Mouse (Mus musculus): ENCODE data around the gene Skp2. TPM values are rescaled to one million over a fixed set of nuclear protein-coding genes. Genes with fewer than 3 reads are reported as not detected.

The Skp2 gene
- total RNA-seq, 2 experiments from 2014 or later: 21.6 to 23.3 TPM

DNA sequence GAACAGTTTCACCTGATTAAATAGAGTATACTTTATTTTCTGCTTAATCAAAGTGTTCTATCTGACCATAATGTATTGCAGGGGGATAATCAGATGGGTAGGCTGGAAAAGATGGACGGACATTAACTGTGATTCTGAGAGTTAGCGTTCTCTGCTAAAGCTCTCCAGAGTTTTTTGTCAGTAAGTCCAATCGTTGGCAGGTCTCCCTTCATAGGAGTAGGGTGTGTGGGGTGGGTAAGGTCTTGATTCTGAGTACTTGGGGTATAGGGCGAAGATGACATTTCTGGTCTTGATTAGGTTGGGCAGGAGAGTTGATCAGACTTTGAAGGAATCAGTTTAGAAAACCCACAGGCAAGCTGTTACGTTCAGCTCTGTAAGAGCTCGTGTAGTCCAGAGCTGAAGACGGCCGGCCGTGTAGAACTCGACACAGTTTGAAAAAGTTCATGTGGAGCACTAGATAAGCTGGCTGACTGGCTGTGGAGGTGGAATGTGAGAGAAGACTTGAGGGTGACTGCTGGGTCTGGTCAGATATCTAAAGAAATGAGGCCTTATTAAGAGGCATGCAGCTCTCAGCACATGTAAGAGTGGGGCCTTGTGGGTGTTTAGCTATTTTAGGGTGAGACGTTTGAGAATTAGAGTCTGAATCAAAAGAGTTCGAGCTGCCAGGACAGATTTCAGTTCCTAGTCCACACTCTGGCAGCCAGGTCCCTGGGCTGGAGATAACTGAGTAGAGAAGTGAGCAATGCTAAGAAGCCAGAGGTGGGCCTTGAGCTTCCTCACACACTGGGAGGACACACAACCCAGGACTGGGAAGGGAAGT, 76.5 kb downstream of the Skp2 start:
- ATAC-seq (replicated peaks; ENCODE audit: poor library complexity): peak; percentile 61

DNA sequence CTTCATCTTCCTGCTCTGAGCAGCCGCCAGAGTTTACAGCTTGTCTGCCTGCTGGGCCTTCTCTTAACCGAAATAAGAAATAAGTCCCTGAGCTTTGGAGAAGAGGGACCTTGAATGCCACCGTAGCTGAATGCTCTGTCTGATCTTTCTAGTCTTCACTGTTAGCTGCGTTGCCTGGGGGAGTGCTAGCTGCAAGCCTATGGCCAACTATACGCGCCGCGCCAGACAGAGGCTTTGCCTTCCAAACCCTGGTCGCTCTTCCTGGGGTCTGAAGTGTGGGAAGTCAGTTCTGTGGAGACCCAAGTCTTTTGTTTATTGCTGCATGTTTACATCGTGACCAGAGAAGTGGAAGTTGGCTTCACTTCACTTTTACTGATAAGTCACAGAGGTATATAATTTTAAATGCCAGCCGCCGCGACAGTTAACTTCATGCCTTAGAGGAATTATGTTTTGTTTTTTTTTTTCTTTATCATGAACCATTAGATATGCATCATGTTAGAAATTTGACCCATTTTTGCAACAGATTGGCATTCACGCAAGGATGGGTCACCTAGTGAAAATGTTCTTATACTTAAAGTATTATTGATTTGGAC, 79.5 kb downstream of the Skp2 start:
- no peak for ATAC-seq (replicated peaks; ENCODE audit: poor library complexity)

DNA sequence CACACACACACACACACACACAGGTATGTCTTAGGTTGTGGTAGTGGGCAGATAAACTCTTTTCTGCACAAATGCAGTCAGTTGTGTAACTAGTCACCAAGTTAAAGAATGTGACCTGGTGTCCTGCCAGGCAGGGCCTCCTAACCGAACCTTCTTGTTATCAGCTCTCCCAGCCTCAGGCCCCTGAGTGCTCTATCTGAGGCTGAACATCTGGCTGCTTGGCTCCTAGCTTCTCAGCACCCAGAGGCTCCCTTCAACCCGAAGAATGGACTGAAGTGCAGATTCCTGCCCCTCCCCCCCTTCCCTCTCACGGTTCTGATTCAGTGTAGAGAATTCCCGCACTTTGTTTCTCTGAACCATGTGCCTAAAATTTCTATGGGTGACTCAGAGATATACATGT, 80.6 kb downstream of the Skp2 start:
- peak; percentile 48 for ATAC-seq (replicated peaks; ENCODE audit: poor library complexity)

DNA sequence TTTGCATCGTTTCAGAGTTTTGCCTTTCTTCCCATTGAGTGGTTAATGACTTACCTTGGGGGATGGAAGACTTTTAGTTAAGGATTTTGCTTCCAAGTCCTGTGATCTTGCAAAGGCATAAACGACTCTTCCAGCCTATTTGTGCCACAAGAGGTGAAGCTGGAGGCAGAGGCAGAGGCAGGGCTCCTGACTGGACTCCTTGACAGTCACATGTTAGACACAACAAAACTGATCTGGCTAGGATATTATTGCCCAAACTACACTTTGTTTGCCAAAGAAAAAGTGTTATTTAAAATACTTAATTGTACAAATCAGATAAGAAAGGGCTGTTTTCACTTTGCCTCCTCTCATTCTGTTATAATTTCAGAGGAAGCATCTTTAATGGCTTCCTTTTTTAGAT, 81.1 kb downstream of the Skp2 start:
- no peak for ATAC-seq (replicated peaks; ENCODE audit: poor library complexity)

DNA sequence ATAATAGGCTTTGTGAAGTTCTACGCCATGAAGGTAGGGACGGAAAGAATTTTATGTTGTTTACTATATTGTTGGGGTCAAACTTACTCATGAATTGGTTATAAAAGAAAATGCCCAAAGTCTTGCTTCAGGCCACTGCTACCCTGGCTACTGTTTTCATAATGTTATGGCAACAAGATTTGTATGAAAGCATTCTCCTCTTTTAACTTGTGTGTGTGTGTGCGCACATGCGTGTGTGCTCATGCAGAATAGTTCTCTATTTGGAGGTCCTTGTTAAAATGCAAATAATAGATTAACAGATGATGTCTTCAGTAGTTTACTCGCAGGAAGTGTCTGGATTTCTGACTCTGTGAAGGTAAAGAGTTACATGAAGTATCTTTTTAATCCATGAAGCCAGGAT, 81.5 kb downstream of the Skp2 start:
- ATAC-seq (replicated peaks; ENCODE audit: poor library complexity): no peak

DNA sequence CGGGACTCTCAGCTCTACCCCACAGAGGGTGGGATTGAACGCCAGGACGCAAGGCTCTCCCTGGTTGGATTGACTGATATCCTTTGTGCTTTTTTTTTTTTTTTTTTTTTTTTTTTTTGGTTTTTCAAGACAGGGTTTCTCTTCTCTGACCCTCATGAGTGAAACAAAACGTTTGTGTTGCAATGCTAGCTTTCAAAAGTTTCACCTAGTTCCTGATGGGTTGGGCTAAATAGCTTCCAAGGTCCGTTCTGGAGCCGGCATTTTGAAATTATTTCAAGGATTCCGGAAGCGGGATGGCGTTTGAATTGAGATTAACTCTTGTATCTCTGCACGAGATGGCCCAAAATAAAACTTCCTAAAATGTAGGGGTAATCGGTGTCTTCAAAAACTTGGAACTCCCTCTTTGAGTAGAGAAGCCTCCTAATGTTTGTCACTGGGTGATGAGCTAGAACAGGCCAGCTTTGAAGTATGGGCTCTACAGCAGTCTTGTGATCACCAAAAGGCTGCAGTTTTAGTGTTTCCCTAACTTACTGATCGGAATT, 82.1 kb downstream of the Skp2 start:
- no peak for ATAC-seq (replicated peaks; ENCODE audit: poor library complexity)

DNA sequence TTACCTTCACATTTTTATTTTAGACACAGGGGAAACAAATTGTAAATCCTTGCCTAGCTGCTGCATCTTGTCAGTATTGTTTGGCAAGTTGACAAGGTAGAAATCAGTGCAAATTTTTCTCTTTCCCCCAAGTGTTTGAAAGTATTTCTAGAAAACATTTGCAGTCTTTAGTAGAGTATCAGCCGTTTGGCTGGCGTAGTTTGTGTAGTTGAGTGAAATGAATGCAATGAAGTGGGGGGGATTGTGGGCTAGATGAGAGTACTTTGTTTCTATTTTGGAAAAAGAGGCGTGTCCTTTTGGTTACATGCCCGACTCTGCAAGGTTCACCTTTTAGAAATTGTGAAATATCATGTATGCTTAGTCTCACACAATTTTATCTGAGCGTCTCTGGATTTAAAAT, 82.6 kb downstream of the Skp2 start:
- no peak for ATAC-seq (replicated peaks; ENCODE audit: poor library complexity)

DNA sequence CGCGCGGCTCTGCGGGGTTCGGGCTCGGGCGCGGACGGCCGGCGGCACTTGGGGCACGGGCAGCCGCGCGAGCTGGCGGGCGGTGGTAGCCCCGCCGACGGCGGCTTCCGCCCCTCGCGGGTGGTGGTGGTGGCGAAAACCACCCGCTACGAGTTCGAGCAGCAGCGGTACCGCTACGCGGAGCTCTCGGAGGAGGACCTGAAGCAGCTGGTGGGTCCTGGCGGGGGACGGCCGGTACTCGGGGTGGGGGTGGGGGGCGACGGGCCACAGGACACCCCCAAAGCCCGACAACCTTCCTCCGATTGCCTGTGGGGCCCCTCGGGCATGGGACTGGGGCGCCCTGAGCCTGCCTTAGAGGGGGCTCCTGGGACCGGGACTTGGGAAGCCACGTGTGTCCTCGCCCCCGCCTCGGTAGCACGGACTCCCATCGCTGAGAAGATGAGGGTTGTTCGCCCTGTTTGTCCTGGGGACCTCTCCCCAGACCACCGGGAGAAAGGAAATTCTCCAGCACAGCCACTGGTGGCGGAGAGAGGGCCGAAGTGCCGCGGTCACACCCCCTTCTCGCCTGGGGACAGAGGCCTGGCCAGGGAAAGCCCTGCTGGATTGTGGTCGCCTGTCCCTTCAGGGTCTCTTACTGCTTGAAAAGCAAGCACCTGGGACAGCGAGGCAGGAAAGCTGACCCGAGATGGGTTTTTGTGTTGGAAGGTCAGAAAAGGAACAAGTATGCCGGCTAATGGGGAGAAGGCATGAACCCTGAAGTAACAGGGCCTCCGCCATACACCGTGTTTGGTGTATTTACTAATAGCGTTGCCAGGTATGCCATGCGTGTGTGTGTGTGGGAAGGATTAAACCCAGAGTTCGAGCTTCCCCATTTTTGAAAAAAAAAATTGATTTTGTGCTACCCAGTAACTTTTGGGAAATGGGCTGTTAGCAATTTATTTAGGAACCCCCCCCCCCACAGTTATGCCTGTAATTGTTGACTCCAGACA, 83.4 kb downstream of the Skp2 start:
- ATAC-seq (replicated peaks; ENCODE audit: poor library complexity): no peak

DNA sequence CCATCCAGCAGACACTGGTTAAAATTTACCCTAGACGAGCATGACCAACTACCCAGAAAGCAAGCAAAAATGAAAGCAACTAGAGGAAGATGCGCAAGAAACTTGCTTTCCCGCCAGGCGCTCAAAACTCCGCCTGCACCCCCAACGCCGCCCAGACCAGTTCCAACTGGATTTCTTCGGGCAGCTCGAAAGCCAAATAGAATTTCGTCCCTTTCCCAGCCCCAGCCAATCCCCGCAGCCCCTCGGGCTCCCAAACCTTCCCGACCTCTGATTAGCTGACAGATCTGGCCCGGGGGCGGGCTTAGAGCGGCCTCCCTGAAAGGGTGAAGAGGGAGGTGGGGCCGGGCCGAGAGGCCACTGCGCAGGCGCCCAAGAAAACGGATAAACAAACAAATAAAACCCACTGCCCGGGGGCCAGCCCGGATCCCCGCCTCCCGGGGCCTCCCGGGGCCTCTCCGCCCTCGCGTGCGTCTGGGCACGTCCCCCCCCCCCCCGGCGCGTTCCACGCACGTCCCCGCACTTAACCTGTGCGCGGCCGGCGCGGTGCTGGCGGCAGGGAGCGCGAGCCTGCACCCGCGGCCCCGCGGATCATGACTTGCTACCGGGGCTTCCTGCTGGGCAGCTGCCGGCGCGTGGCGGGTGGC, 84.2 kb downstream of the Skp2 start, which contains the start of gene Nadk2:
Gene Nadk2, plus strand, starts transcription at position 349 of the 644 bp plus-strand sequence.
- ATAC-seq (replicated peaks; ENCODE audit: poor library complexity): peak; percentile 67

DNA sequence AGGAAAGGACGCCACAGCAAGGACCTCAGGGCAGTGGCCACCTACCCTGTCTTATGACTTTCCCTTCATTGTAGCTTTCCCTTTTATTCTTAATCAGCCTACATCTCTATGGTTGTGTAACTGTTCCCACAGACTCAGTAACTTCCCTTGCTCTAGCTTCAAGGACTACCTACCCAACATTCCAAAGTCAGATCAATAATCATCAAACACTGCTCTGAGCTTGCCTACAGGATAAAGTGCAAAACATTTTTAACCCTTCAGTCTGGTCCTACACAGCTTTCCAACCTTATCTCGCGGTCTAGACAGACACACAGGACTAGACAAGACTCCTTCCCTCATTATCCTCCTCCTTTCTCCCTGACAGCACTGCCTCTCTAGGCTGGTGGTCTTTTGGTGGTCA, 84.9 kb downstream of the Skp2 start:
- peak; percentile 2; the same call in 1 of the 2 replicates for ATAC-seq (replicated peaks; ENCODE audit: poor library complexity)

DNA sequence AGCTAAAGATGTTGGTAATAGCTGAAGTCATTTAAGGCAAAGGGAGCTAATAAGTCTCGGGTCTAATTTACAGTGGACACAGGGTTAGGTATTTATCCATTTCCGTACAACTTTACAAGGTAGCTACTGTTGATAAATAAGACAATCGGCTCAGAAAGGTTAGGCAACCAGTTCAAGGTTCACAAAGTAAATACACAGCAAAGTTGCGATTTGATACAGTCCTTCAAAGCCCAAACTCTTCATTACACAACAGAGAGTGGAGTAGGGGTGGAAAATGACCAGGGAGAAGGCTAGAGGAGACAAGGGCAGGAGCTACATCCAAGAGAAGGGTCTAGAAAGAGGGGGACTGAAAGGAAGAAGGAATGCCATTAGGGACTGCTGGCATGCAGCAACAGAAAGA, 86.3 kb downstream of the Skp2 start:
- ATAC-seq (replicated peaks; ENCODE audit: poor library complexity): no peak

Other genes starting within 250 kb of the Skp2 start
- gene Ranbp3l, start 187.5 kb downstream of the Skp2 start, total RNA-seq (2015): not detected in 2 replicates
- not detected in 2 replicates for gene Ranbp3l, start 187.5 kb downstream of the Skp2 start, total RNA-seq (2017)
- 64.3 and 68.6 TPM in 2 replicates for gene Nadk2, start 84.2 kb downstream of the Skp2 start, total RNA-seq (2015)
- gene Nadk2, start 84.2 kb downstream of the Skp2 start, total RNA-seq (2017): 59.7 and 73.9 TPM in 2 replicates
- gene Lmbrd2, start 14.9 kb downstream of the Skp2 start, total RNA-seq (2015): 10.0 and 11.6 TPM in 2 replicates
- 4.5 and 9.6 TPM in 2 replicates for gene Lmbrd2, start 14.9 kb downstream of the Skp2 start, total RNA-seq (2017)
- gene Ugt3a1, start 121.5 kb upstream of the Skp2 start, total RNA-seq (2015): not detected in 2 replicates
- not detected in 2 replicates for gene Ugt3a1, start 121.5 kb upstream of the Skp2 start, total RNA-seq (2017)
- not detected in 2 replicates for gene Ugt3a2, start 180.1 kb upstream of the Skp2 start, total RNA-seq (2015)
- not detected in 2 replicates for gene Ugt3a2, start 180.1 kb upstream of the Skp2 start, total RNA-seq (2017)